Mouse (Mus musculus) adrenal gland, postnatal 25 days (tissue): ENCODE results near the gene Msi1. TPM values are rescaled to one million over a fixed set of nuclear protein-coding genes. Genes with fewer than 3 reads are reported as not detected.

Experiments
- DNase-seq: peaks from one replicate; pipeline ENCODE4 v3.0.0; 2021; ENCODE audit warnings: mixed read lengths
- total RNA-seq: library from RNA; stranded (reverse); gene quantifications from 2 replicates; pipeline ENCODE4 v1.2.3, GENCODE M21; 2021

Gene Msi1
- total RNA-seq, 1 experiment from 2014 or later, result 20.8 TPM

DNA sequence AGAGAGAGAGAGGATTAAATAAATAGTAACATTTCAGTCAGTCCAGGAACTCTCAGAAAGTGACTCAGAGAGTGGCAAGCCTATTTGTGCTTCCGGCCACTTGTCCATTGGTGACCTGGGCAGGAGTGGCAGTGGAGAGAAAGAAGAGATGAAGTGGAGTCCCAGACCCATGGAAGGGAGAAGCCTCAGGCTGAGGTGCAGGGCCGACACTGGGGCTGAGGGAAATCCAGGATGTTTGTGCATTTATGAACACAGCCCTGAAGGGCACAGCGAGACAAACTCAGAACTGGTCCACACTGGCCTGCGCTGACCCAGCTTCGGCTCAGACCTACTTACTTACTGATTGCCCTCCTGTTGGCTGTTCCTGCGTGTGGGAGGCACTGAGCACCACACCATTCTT is 40.4 kb downstream of the Msi1 start:
- DNase-seq, result no peak

DNA sequence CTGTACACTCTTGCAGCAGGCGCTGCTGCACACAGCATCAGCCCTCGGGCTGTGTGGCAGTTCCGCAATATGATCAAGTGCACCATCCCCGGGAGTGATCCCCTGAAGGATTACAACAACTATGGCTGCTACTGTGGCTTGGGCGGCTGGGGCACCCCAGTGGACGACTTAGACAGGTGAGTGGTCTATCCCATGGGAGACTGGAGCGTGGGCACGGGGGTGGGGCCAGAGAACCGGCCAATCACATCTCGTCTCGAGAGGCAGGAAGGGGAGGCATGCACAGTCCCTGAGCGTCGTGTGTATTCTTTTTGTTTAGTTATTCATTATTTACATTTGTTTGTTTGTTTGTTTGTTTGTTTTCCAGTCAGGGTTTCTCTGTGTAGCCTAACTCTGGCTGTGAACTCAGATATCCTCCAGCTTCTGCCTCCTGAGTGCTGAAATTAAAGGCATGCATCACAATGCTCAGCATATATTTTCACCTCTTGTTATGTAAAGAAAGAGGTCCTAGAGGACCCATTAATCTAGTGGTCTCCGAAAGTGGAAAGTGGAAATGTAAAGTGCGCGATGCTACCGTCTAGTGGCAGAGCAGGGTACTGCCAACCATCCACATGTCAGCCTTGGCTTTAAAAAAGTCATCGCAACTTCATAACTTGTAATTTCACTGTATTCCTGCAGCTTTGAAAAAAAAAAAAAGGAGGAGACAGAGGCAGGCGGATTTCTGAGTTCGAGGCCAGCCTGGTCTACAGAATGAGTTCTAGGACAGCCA is 41.5 kb downstream of the Msi1 start:
- DNase-seq, result peak; percentile 56

DNA sequence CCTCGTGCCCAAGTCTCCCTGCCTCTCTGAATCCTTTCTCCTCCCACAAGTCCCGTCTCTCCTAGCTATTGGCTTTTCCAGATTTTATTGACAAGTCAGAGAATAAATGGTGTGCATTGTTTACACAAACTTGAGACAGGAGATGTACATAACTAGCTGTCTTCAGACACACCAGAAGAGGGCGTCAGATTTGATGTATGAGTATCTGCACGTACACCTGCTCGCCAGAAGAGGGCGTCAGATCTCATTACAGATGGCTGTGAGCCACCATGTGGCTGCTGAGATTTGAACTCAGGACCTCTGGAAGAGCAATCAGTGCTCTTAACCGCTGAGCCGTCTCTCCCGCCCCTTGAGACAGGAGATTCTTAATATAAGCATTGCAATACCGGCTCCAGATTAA is 43.8 kb downstream of the Msi1 start:
- DNase-seq, result no peak

DNA sequence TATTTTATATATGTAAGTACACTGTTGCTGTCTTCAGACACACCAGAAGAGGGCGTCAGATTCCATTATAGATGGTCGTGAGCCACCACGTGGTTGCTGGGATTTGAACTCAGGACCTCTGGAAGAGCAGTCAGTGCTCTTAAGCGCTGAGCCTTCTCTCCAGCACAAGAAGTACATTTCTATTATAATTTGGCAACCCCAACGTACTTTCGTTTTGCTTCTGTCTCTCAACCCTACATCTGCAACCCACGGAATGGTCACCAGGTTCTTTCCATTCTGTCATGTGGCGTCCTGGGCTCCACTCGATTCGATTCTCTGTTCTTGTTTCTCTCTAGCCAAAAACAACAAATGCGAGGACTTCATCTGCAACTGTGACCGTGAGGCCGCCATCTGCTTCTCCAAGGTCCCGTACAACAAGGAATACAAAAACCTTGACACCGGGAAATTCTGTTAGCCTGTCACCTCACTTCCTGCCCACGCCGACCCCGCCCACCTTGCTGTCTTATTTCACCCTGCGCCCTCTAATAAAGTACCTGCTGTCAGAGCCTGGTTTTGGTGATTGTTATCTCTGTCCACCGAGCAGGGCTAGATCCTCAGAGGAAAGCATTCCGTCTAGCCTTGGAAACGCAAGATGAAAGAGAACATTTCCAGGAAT is 44.9 kb downstream of the Msi1 start:
- peak; percentile 42 for DNase-seq

DNA sequence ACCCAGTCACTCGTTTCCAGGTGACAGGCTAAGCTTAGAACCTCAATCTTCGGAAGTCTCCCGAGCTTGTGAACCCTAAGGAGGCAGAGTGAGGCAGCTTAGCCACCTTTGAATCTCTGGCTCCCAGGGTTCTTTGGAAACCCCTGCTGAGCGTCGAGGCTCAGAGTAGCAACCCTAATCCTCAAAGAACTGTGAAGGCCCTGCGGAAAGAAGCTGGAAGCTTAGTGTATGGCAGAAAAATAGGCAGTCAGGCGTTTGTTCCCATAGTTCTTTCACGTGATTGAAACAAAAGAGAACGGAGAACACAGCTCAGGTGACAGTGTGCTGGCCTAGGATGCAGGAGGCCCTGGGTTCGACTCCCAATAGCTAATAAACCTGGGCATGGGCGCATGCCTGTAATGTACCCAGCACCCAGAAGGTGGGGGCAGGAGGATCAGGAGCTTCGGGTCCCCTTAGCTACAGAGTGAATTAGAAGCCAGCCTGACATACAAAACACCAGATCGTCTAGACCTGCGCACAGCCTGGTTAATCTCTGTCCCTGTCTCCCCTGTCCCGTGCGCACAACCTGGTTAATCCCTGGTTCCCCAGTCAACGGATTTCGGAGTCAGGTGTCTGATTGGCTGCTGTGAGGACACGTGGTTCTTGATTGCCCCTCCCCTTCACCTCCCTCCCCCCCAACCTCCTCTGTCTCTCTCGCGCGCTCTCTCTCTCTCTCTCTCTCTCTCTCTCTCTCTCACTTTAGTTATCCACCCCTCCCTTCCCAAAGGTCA is 46.1 kb downstream of the Msi1 start:
- DNase-seq, result peak; percentile 37

DNA sequence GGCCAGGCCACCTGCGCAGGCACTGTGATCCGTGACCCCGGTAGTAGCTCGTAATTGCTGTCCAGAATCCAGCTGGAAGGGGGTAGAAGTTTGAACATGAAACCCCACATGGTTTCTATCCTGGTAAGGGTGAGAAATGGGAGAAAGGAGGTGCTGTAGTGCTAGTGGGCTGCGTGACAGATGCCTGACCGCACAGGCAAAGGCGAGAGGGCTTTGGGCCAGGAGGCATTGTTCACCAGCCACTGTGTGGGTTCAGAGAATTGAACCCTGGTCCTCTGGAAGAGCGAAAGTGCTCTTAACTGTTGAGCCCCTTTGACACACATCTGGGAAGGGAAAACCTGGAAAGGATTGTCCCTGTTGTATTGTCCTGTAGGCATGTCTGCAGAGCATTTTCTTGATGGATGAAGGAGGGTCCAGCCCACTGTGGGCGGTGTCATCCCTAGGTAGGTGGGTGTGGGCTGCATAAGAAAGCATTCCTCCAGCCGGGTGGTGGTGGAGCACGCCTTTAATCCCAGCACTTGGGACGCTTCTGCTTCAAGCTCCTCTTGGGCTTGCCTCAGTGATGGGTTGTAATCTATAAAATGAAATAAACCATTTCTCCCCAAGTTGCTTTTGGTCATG is 46.8 kb downstream of the Msi1 start:
- no peak for DNase-seq

DNA sequence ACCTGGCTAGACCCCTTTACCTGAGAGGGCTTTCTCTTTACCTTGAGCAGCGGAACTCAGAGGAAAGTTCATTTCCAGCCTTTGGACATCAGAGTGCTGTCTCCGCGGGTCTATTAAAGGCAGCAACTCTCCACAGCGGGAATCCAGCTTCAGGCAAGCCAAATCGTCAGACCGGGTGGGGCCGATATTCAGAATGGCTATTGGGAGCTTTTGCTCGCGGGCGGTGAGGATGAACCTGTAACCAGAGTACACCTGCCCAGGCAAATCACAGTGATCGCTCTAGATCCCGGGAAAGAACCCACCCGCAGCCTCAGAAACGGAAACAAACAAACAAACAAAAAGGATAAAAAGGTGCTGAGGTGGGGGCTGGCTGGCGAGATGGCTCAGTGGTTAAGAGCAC is 50.2 kb downstream of the Msi1 start:
- no peak for DNase-seq

DNA sequence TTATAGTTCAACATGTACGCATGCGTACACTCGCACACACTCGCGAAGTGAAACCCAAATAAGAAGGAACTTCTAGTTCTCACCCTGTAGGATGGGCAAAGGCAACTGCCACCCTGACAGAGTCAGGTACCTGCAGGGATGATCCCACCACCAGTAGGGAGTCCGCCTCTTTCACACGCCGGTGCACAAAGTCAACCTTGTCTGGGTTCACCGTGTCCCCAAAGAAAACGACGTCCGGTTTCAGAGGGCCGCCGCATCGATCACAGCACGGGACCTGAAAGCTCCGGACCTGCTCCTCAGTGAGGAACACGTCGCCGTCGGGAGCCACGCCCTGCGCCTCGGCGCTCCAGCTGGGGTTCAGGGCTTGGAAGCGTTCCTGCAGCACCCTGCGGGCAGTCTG is 50.7 kb downstream of the Msi1 start:
- DNase-seq, result no peak

DNA sequence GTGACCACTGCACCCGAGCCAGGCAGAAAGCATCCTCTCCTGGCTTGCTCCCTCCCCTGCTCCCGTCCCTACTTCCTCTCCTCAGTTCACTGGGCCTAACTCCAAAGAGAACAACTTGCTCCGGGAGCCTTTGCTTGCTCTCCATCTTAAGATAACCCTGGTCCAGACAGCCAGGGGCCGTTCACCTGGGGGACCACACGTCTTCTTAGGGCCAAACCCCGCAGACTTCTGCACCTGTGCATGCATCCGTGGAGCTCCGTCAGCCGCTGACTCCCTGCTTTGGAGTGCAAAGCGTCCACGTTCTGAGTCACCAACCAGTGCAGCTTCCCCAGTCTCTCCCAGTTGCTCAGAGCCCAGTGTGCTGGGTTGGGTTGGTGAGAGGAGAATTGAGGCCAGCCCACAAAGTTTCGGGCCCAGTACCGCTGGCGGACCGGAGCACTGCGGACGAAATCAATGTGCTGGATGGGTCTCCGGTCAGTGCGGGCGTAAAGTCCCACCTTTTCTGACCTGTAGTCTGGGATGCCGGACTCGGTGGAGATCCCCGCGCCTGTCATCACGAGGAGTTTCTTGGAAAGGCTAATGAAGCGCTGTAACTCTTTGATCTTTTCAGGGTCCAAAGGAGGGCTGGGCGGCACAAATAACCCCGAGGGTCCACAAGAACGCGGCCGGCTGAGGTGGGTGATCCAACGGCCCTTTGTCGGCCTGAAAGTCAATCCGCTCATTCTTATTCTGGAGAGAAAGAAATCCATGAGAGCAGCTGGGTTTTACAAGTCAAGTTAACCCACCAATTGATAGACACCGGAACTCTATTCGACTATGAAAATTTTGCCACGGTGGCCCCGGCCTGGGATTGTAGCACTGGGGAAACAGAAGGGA is 53.2 kb downstream of the Msi1 start:
- DNase-seq, result no peak

DNA sequence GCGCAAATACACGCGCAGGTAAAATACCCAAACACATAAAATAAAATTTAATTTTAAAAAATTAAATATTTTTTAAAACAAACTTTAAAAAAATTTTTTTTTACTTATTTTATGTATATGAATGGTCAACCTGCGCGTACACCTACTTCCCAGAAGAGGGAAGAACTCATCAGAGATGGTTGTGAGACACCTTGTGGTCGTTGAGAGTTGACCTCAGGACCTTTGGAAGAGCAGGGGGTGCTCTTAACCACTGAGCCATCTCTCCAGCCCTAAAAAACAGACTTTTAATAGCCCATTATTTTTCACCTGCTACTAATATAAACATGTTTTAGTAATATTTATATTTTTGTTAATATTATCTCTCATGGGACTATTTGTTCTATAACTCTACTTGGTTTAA is 54.0 kb downstream of the Msi1 start:
- DNase-seq, result no peak

DNA sequence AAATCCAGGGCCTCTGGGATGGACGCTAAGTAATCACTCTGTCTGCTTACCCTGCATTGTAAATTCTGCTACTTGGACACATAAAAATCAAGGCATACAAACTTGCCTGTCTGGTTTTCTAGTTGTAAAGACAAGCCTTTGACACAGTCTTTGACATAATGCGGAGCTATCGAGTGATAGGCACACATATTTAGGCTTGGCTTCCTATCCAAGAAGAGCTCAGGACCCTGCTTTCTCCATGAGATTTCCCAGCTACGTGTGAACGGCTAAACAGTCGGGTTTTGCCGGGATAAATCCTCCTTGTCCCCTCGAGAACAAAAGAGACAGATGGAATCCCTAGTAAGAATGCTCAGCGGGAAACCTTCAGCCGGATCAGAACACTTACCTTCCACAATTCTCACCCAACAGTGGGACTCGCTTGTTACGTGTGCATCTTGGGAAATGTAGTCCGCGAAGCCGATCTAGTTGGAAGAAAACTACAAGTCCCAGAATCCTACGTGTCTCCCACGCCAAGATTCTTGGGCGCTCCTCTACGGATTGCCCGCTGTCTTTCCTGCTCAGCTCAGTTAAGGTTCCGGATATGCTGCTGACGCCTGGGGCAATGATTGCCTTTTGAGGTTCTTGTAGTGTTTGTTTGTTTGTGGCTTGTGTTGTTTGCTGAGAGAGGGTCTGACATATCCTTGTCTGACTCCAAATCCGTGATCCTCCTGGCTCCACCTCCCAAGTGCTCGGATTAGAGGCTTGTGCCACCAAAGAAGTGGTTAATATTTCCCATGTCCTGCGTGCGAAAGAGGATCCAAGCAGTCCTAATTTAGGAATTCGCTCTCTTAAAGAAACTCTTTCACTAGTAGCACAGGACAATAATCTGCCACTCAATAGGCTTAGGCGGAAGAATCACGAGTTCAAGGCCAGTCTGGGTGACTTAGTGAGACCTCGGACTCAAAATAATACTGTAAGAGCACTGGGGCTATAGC is 54.8 kb downstream of the Msi1 start, which contains the start of gene Sirt4:
Gene Sirt4, minus strand, starts transcription at position 779 of the 974 bp plus-strand sequence.
- DNase-seq, result peak; percentile 61

DNA sequence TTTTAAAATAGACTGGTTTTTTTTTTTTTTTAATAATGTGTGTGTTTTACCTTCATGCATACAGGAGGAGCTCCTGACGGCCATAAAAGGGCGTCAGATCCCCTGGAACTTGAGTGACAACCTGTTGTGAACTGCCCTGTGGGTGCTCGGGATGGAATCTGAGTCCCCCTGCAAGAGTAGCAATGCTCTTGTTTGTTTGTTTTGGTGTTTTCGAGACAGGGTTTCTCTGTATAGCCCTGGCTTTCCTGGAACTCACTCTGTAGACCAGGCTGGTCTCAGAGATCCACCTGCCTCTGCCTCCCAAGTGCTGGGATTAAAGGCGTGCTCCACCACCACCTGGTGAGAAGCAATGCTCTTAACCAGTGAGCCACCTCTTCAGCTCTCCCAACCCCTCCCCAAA is 55.6 kb downstream of the Msi1 start:
- DNase-seq, result no peak

DNA sequence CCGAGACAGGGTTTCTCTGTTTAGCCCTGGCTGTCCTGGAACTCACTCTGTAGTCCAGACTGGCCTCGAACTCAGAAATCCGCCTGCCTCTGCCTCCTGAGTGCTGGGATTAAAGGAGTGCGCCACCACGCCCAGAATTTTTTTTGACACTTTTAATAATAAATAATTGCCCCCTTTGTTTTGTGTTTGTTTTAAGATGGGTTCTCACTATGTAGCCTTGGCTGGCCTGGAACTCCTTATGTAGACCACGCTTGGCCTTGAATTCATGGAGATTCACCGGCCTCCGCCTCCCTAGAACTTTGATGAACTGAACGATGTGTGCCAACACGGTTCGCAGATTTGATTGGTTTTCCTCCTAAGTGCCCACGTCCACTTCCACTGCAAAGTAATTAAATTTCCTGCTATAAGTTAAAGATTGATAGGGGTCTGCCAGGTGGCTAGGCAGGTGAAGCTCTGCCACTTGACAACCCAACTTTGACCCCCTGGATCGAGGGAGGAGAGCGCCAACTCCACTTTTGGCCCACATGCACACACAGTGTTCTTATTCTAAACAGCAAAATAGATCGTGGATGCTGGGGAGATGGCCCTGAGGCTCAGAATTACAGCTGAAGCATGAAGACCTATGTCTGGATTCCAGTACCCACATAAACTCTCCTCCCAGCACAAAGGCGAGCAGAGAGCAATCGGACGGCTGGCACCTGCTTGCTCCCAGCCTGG is 56.2 kb downstream of the Msi1 start:
- DNase-seq, result no peak

DNA sequence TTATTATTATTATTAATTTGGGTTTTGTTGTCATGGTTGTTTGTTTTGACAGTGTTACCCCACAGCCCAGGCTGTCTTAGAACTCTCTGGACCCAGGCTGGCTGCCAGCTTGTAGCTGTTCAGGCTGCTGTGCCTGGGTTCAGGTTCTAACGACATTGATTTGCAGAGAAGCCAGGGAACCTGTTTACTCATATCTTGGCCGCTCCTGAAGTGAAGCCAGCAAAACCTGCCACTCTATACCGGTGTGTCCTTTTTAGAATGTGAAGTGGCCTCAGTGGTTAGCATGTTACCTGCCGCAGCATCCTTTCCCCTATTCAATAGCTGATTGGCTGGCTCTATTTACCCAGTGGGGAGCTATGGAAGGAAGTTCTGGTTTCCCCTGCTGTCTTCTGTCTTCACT is 57.3 kb downstream of the Msi1 start:
- no peak for DNase-seq

DNA sequence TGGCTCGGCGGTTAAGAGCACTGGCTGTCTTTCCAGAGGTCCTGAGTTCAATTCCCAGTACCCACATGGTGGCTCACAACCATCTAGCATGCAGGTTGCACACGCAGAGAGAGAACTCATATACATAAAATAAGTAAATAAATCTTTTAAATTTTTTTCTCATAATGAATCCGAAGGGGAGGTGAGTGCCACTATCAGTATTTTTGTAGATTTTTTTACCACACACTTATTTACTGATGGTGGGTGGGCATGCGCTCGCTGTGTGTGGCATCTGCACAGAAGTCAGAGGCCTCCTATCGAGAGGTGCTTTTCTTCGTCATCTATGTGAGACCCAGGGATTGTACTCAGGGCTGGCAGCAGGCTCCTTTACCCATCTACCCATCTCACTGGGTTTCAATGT is 58.0 kb downstream of the Msi1 start:
- DNase-seq, result no peak

DNA sequence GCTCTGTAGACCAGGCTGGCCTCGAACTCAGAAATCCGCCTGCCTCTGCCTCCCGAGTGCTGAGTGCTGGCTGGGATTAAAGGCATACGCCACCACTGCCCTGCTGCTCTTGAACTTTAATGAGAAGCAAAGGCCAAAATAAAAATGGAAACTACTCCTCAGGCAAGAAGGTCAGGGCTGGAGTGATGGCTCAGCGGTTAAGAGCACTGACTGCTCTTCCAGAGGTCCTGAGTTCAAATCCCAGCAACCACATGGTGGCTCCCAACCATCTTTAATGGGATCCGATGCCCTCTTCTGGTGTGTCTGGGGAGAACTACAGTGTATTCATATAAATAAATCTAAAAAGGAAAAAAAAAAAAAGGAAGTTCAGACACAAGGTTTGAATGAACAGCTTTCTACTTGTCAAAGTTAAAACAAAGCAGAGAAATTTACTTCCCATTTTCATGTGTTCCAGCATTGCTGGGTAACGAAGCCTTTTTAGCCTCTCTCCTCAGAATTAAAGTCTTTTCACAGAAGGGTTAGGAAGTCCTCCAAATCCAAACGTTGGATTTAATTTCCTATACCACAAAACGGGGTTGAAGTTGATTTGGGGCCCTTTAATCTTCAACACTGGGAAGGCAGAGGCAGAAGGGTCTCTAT is 58.7 kb downstream of the Msi1 start:
- no peak for DNase-seq

DNA sequence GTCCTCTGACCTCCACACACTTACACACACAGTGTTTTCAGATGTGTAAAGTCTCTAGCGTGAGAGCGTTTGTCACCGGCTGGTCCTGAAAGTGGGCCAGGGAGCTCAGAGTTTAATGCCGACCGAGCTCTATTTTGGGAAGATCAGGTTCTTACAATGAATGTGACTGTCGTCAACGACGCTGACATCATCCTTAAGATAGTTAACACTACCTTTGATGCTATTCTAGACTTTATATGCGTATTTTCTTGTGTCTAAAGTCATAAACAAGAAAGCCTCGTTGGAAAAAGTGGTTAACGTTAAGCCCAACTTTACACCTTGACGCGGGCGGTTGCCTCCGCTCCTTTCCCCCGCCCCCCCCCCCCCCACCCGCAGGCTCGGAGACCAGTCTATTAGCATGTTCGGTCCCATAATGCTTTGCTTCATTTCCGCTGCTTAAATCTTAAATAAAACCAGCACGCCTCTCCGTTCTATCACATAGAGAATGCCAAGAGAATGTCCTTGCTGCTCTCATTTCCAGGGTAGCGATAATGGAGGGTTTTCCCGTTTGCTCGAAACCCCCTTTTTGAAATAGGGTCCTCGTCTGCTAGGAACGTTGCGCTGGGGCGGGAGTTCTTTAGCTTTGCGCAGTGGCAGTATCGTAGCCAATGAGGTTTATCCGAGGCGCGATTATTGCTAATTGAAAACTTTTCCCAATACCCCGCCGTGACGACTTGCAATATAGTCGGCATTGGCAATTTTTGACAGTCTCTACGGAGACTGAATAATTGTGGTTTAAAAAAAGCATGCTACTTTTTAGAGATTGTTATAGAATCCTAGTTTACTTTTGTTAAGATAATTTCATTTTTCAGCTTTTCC is 59.7 kb downstream of the Msi1 start:
- peak; percentile 57 for DNase-seq
